Mouse (Mus musculus) ovary, postnatal 14 days (tissue): Measurements from ENCODE around the gene Pxn.

ENCODE experiments used
- DNase-seq: peaks from one replicate; pipeline ENCODE4 v3.0.0; 2022; ENCODE audit warnings: low spot score

Pxn gene

GRCm38 (mm10) chr5:115580229-115581001 is 73.9 kb downstream of the Pxn start:
- no peak for DNase-seq

DNA sequence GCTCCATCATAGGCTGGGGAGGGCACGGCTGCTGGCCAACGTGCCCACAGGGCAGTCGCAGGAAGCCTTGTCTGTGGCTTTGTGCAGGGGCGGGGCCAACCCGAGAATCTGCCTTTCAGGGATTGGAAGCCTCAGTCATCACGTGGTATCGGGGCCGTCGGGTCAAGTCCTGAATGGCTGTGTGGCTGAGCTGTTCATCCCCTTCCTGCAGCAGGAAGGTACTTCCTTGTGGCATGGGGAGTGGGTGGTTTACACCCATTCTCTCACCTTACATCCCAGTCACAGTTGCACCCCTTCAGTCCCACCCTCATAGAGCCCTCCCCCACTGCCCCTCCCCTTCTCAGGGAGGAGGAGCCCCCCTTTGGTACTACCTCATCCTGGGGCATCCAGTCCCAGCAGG is 75.2 kb downstream of the Pxn start:
- DNase-seq, result no peak

GRCm38 (mm10) chr5:115585616-115586015 is 79.1 kb downstream of the Pxn start:
- no peak for DNase-seq

DNA sequence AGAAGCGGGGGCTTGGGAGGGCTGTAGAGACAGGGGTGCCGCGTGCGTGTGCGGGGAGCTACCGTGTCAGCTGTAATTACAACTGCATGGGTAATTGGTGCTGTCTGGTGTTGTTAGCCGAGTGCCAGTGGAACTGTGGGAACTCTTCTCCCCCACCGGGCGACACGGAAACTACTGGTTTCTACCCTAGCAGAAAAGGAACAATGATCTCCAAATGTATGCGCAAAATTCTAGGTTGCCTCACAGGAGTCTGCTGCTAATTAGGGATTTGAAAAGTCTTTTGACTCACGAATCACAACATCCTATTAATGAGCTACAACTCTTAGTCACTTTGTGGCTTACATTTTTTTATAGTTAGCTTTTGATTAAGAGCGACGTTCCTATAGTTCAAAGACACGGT is 79.7 kb downstream of the Pxn start:
- DNase-seq, result no peak

DNA sequence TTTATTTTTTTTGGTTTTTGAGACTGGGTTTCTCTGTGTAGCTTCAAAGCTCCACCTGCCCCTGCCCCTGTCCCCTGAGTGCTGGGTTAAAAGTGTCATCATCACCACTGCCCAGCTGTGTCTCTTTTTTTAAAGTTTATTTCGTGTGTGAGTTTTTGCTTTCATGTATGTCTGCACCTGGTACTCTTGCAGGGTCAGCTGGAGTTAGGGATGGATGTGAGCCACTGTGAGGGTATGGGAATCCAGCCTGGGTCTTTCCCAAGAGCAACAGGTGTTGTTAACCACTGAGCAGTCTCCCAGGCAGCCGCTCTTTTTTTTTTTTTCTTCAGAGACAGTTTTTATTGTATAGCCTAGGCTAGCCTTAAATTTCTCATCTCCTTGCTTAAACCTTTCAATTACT is 80.3 kb downstream of the Pxn start:
- DNase-seq, result no peak

DNA sequence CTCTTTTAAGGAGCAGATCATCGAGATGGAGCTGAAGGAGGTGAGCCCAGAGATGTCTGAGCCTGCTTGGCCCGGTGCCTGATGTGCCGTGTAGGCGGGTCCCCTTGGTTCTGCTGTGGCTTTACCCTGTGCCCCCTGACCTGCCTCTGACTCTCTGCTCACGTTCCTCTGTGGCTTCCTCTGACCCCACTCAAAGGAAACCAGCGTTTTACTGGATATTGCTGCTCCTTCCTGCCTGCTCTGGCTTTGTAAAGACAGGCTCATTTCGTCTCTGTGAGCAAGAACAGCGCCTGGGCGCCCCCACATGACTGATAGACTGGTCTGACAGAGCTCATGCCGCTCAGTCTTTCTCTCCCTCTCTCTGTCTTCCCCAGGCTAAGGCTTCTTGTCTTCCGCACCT is 84.6 kb downstream of the Pxn start:
- DNase-seq, result no peak

GRCm38 (mm10) chr5:115591506-115591905 is 85.0 kb downstream of the Pxn start:
- no peak for DNase-seq

DNA sequence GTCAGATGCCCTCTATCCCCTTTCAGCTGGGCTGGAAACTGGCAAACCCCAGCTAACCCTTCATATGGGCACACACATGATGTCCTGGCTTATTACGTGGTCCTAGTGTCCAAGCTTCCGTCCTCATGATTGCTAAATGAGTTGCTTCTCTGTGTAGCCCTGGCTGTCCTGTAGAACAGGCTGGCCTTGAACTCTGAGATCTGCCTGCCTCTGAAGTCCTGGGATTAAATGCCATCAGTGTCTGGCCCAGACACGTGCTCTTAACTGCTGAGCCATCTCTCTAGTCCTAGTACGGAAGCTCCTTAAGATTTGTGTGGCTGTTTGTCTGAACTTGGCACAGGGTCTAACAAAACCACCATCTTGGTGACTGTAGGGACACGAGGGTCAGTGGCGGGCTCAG is 97.1 kb downstream of the Pxn start:
- no peak for DNase-seq
